Mouse (Mus musculus): ENCODE data around the gene Gsx1.

GRCm38 (mm10) chr5:147204905-147205304 is 16.4 kb downstream of the Gsx1 start:
- no peak for TF ChIP-seq CTCF (conservative IDR thresholded peaks at IDR 0.05; ENCODE audit: low read length)
- TF ChIP-seq POU5F1 (IDR thresholded peaks at IDR 0.05; ENCODE audit: borderline replicate concordance, low read length): no peak
- no peak for TF ChIP-seq NANOG (IDR thresholded peaks at IDR 0.05; ENCODE audit: borderline replicate concordance, low read length)
